Mouse (Mus musculus) hindbrain, embryonic 12.5 days (tissue): Measurements from ENCODE around the gene Arhgap27. TPM values are rescaled to one million over a fixed set of nuclear protein-coding genes. Genes with fewer than 3 reads are reported as not detected.

Experiments used
- ATAC-seq: fragments of 200-750 bp; cut with Nextera tagmentation; 2 replicates; pipeline ENCODE4 v1.8.0; 2017; ENCODE audit warnings: moderate TSS enrichment; ENCODE audit not compliant: low FRiP score
- H3K27ac ChIP-seq: fragments of 300-500 bp; sonication (generic); 2 replicates; pipeline ENCODE4 v1.5.1; 2016; ENCODE audit warnings: mild to moderate bottlenecking
- H3K27me3 ChIP-seq: fragments of 300-500 bp; sonication (generic); 2 replicates; pipeline ENCODE4 v1.6.1; 2016; ENCODE audit warnings: mild to moderate bottlenecking
- H3K36me3 ChIP-seq: fragments of 300-500 bp; sonication (generic); 2 replicates; pipeline ENCODE4 v1.6.1; 2016; ENCODE audit warnings: mild to moderate bottlenecking
- H3K4me1 ChIP-seq: fragments of 300-500 bp; sonication (generic); 2 replicates; pipeline ENCODE4 v1.6.1; 2016
- H3K4me2 ChIP-seq: fragments of 300-500 bp; sonication (generic); replicated peaks from 2 replicates; pipeline ENCODE4 v1.6.1; 2016; ENCODE audit warnings: mild to moderate bottlenecking
- H3K4me3 ChIP-seq: fragments of 300-500 bp; sonication (generic); 2 replicates; pipeline ENCODE4 v1.5.1; 2016; ENCODE audit warnings: mild to moderate bottlenecking
- H3K9ac ChIP-seq: fragments of 300-500 bp; sonication (generic); 2 replicates; pipeline ENCODE4 v1.6.1; 2016; ENCODE audit warnings: mild to moderate bottlenecking, moderate library complexity
- H3K9me3 ChIP-seq: fragments of 300-500 bp; sonication (generic); replicated peaks from 2 replicates; pipeline ENCODE4 v1.6.1; 2016; ENCODE audit warnings: mild to moderate bottlenecking
- WGBS: fragments of 180-500 bp; shearing (Covaris S2); methylation state at CpG from one replicate; pipeline ENCODE4 v1.1.7; 2016; 5-methylcytosine and 5-hydroxymethylcytosine counted together
- polyA plus RNA-seq: library from polyadenylated mRNA; unstranded; fragments of >200 nt; fragmentation: Nextera tagmentation; extraction: Ambion mirVana; gene quantifications from 2 replicates; pipeline ENCODE4 v1.2.1, GENCODE M21; 2016

Arhgap27 gene
- polyA plus RNA-seq, 1 experiment from 2014 or later = 5.9 TPM

DNA sequence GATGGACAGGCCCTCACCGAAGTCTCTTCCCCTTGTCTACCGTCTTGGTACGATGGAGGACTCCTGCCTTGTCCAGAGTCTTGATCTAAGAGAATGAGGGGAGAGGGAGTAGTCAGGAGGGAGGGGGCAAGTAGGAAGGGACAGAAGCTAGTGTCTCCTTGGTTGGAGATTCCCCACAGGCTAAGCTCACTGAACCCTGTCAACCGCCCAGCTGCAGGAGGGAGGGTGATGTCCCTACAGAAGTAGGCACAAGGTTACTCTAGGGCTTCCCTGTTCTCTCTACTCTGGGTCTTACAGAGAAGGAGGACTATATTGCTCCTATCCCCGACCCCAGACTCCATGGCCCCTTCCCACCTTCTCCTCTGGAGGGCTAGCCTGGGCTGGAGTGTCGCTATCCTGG lies 24.8 kb downstream of the Arhgap27 start:
- H3K9ac ChIP-seq = no peak overlapping the region
- H3K9me3 ChIP-seq = no peaks in the 10 kb centered on the region
- peaks cover 16% of the 10 kb centered on the region for H3K4me1 ChIP-seq
- 94% methylated on average over 6 of the region's 6 CpGs for WGBS
- no peak overlapping the region for H3K4me2 ChIP-seq
- H3K4me3 ChIP-seq = no peak overlapping the region
- H3K27ac ChIP-seq = no peak overlapping the region
- H3K36me3 ChIP-seq = no peaks in the 10 kb centered on the region
- ATAC-seq = no peak
- peaks cover 17% of the 10 kb centered on the region for H3K27me3 ChIP-seq

DNA sequence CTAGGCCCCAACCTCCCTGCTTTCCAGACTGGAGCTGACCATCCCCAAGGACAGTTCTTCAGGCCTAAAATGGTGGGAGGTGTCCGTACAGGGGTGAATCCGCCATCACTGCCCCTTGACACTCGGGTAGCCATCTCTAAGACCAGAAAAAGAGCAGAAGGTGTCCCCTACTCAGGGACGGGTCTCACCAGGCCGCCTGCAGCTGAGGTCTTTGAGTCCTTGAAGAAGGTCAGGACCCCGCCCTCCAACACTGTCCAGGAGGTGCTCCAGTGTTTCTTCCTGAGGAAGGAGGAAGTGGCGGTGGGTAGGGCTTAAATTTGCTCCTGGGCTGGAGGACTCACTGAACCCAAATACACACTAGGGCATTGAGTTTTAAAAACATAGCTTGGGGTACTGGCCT lies 25.4 kb downstream of the Arhgap27 start:
- ATAC-seq = no peak
- H3K36me3 ChIP-seq = no peaks in the 10 kb centered on the region
- 80% methylated on average over 7 of the region's 7 CpGs for WGBS
- no peak overlapping the region for H3K9ac ChIP-seq
- H3K27ac ChIP-seq = no peak overlapping the region
- no peaks in the 10 kb centered on the region for H3K9me3 ChIP-seq
- peaks cover 22% of the 10 kb centered on the region for H3K4me1 ChIP-seq
- no peak overlapping the region for H3K4me2 ChIP-seq
- no peak overlapping the region for H3K4me3 ChIP-seq
- H3K27me3 ChIP-seq = peaks cover 20% of the 10 kb centered on the region

DNA sequence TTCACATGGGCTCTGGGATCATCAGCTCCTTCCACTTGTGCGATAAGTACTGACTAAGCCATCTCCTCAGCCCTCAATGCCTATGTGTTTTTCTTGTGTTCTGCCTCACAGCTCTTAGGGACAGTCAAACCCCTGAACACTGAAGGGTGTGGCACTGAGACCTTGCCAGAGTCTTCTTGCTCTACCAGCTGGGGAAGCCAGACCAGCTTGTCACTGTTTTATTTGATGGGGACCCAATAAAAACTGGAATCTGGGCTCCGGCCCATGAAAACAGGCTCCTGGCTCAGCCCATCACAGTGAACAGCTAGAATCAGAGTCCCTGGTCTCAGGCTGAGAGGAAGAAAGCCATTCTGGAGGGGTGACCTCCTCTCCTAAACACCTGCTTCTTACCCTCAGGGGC lies 26.3 kb downstream of the Arhgap27 start:
- Histone ChIP-seq H3K9me3 (no peaks in the 10 kb centered on the region), H3K27me3 (peaks cover 30% of the 10 kb centered on the region), H3K4me3 (no peak overlapping the region), H3K4me1 (peaks cover 24% of the 10 kb centered on the region), H3K27ac (no peak overlapping the region), H3K4me2 (no peak overlapping the region), H3K36me3 (no peaks in the 10 kb centered on the region), H3K9ac (no peak overlapping the region)
- 93% methylated on average over 2 of the region's 2 CpGs for WGBS
- ATAC-seq = no peak

GRCm38 (mm10) chr11:103335561-103335960 lies 27.9 kb downstream of the Arhgap27 start:
- Histone ChIP-seq H3K4me1 (peaks cover 21% of the 10 kb centered on the region), H3K36me3 (no peaks in the 10 kb centered on the region), H3K4me3 (no peak overlapping the region), H3K27me3 (peaks cover 38% of the 10 kb centered on the region), H3K9ac (no peak overlapping the region), H3K27ac (no peak overlapping the region), H3K9me3 (no peaks in the 10 kb centered on the region), H3K4me2 (no peak overlapping the region)
- no peak for ATAC-seq
- 80% methylated on average over 5 of the region's 5 CpGs for WGBS

DNA sequence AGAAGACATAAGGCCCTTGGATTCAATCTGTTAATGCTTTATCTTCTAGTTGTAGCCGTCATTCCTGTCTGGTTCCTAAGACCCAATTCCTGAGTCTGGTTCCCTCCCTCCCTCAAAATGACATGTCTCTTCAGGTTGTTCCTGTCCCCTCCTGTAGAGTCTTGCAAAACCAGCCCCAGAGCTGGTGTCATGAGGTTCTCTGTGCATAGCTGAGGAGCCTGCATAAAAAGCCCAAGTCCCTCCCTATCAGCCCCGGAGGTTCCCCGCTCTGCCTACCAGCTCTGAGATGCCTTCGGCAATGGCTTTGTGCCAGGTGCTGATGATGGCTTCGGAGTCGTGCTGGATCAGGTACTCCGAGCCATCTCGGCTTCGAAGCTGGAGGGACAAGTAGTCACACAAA lies 28.6 kb downstream of the Arhgap27 start:
- no peak overlapping the region for H3K9ac ChIP-seq
- 86% methylated on average over 9 of the region's 9 CpGs for WGBS
- no peak for ATAC-seq
- H3K27me3 ChIP-seq = peaks cover 38% of the 10 kb centered on the region
- H3K27ac ChIP-seq = no peak overlapping the region
- H3K4me1 ChIP-seq = peaks cover 20% of the 10 kb centered on the region
- no peak overlapping the region for H3K4me2 ChIP-seq
- no peaks in the 10 kb centered on the region for H3K36me3 ChIP-seq
- no peaks in the 10 kb centered on the region for H3K9me3 ChIP-seq
- H3K4me3 ChIP-seq = no peak overlapping the region

- 11% methylated on average over 40 of the region's 40 CpGs for WGBS
- ATAC-seq = no peak
- Histone ChIP-seq H3K4me3 (peak overlapping the region; percentile 12), H3K36me3 (no peaks in the 10 kb centered on the region), H3K9ac (no peak overlapping the region), H3K4me1 (peaks cover 14% of the 10 kb centered on the region), H3K4me2 (peak overlapping the region; percentile 40), H3K9me3 (no peaks in the 10 kb centered on the region), H3K27ac (no peak overlapping the region), H3K27me3 (peaks cover 38% of the 10 kb centered on the region)
Observed at GRCm38 (mm10) chr11:103333719-103334398, 29.6 kb downstream of the Arhgap27 start.

- H3K9me3 ChIP-seq = no peaks in the 10 kb centered on the region
- peak overlapping the region; percentile 20 for H3K4me3 ChIP-seq
- H3K4me1 ChIP-seq = peaks cover 14% of the 10 kb centered on the region
- ATAC-seq = peak; percentile 24
- peaks cover 38% of the 10 kb centered on the region for H3K27me3 ChIP-seq
- 0 out of 2 replicates have a peak overlapping the region, but pooled peaks have one; percentile 8 for H3K9ac ChIP-seq
- H3K4me2 ChIP-seq = peak overlapping the region; percentile 40
- H3K27ac ChIP-seq = no peak overlapping the region
- WGBS = 31% methylated on average over 34 of the region's 34 CpGs
- no peaks in the 10 kb centered on the region for H3K36me3 ChIP-seq
Observed at GRCm38 (mm10) chr11:103332890-103333651, 30.4 kb downstream of the Arhgap27 start.

GRCm38 (mm10) chr11:103332186-103332889 lies 31.2 kb downstream of the Arhgap27 start:
- Histone ChIP-seq H3K9ac (no peak overlapping the region), H3K4me2 (peak overlapping the region; percentile 40), H3K4me1 (peaks cover 14% of the 10 kb centered on the region), H3K27ac (no peak overlapping the region), H3K9me3 (no peaks in the 10 kb centered on the region), H3K36me3 (no peaks in the 10 kb centered on the region), H3K4me3 (peak overlapping the region; percentile 20), H3K27me3 (peaks cover 38% of the 10 kb centered on the region)
- 24% methylated on average over 18 of the region's 18 CpGs for WGBS
- peak; percentile 59 for ATAC-seq

DNA sequence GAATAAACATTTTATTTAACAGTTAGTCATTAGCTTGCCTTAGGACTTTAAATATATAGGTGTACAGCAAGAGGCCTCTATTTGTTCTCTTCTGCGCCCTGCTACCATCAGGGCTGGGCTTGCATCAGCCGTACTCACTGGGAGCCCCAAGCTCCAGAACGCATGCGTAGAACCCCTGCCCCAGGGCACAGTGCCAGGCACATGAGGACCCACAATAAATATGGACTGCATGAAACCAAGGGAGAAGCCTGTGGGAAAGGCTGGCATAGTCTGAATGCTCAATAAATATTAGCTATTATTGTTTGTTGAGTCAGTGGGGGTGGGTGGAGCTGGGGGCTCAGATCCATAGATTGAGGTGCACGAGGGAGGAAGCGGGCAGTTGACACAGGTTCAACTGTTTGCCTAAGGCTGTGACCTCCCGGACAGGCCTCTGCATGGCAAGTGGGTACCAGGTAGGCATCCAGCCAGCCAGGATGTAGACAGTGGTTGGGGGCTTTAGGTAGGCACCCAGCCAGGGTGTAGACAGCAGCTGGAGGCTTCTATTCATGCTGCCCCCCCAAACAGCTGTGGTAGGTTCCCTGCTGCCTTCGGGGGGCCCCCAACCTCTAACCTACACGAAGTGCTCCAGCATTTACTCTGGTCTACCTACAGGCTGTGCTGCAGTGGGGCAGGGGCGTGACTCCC lies 31.8 kb downstream of the Arhgap27 start:
- ATAC-seq = no peak
- 88% methylated on average over 10 of the region's 10 CpGs for WGBS
- Histone ChIP-seq H3K27ac (no peak overlapping the region), H3K9ac (no peak overlapping the region), H3K4me1 (peaks cover 14% of the 10 kb centered on the region), H3K4me3 (no peak overlapping the region), H3K36me3 (no peaks in the 10 kb centered on the region), H3K27me3 (peaks cover 38% of the 10 kb centered on the region), H3K4me2 (no peak overlapping the region), H3K9me3 (no peaks in the 10 kb centered on the region)

GRCm38 (mm10) chr11:103330651-103331319 lies 32.7 kb downstream of the Arhgap27 start:
- no peak overlapping the region for H3K4me3 ChIP-seq
- peaks cover 38% of the 10 kb centered on the region for H3K27me3 ChIP-seq
- no peak overlapping the region for H3K27ac ChIP-seq
- H3K4me2 ChIP-seq = no peak overlapping the region
- no peak overlapping the region for H3K9ac ChIP-seq
- H3K36me3 ChIP-seq = no peaks in the 10 kb centered on the region
- WGBS = 68% methylated on average over 7 of the region's 7 CpGs
- H3K4me1 ChIP-seq = peaks cover 14% of the 10 kb centered on the region
- H3K9me3 ChIP-seq = no peaks in the 10 kb centered on the region
- no peak for ATAC-seq

GRCm38 (mm10) chr11:103326950-103327349 lies 36.5 kb downstream of the Arhgap27 start:
- no peak for ATAC-seq
- no peaks in the 10 kb centered on the region for H3K4me1 ChIP-seq
- H3K36me3 ChIP-seq = no peaks in the 10 kb centered on the region
- H3K4me2 ChIP-seq = no peak overlapping the region
- H3K9me3 ChIP-seq = no peaks in the 10 kb centered on the region
- no peak overlapping the region for H3K4me3 ChIP-seq
- WGBS = 11% methylated on average over 5 of the region's 5 CpGs
- H3K27me3 ChIP-seq = peaks cover 13% of the 10 kb centered on the region
- H3K9ac ChIP-seq = no peak overlapping the region
- no peak overlapping the region for H3K27ac ChIP-seq
